Mouse (Mus musculus): ENCODE results near the gene Katnal1. TPM values are rescaled to one million over a fixed set of nuclear protein-coding genes. Genes with fewer than 3 reads are reported as not detected.

Katnal1 gene
- polyA plus RNA-seq, 1 experiment: 8.2 TPM

GRCm38 (mm10) chr5:148890237-148890636 lies 38.9 kb downstream of the Katnal1 start:
- no peaks in the 10 kb centered on the region for H3K79me2 ChIP-seq (ENCODE audit: control insufficient read depth, insufficient read depth)
- H3K4me3 ChIP-seq (ENCODE audit: insufficient read depth, poor library complexity, severe bottlenecking): no peak overlapping the region
- peaks cover 14% of the 10 kb centered on the region for H3K36me3 ChIP-seq (ENCODE audit: control insufficient read depth, insufficient read depth)
- H3K27me3 ChIP-seq (ENCODE audit: control insufficient read depth, insufficient read depth, insufficient read length): no peaks in the 10 kb centered on the region
- no peak for TF ChIP-seq CTCF (IDR thresholded peaks at IDR 0.05; ENCODE audit: control insufficient read depth, insufficient read depth, insufficient read length)
- TF ChIP-seq USF1 (IDR thresholded peaks at IDR 0.05; ENCODE audit: low read depth): no peak
- TF ChIP-seq CEBPB (IDR thresholded peaks at IDR 0.05; ENCODE audit: low read depth): no peak
- no peak for TF ChIP-seq FOSL1 (IDR thresholded peaks at IDR 0.05; ENCODE audit: insufficient read depth, low read length, poor library complexity, severe bottlenecking)
- TF ChIP-seq MYOD1 (IDR thresholded peaks at IDR 0.05; ENCODE audit: control insufficient read depth, insufficient read length, low read depth): no peak
- TF ChIP-seq MAX (IDR thresholded peaks at IDR 0.05): no peak
- no peak for TF ChIP-seq MYOG (IDR thresholded peaks at IDR 0.05; ENCODE audit: control insufficient read depth, extremely low read depth, insufficient read length)
- H3ac ChIP-seq (ENCODE audit: control insufficient read depth, insufficient read length, low read depth): no peak overlapping the region
- no peaks in the 10 kb centered on the region for H3K79me3 ChIP-seq (ENCODE audit: low read depth)

GRCm38 (mm10) chr5:148888032-148888431 lies 41.1 kb downstream of the Katnal1 start:
- H3ac ChIP-seq (ENCODE audit: control insufficient read depth, insufficient read length, low read depth): no peak overlapping the region
- H3K79me2 ChIP-seq (ENCODE audit: control insufficient read depth, insufficient read depth): no peaks in the 10 kb centered on the region
- TF ChIP-seq FOSL1 (IDR thresholded peaks at IDR 0.05; ENCODE audit: insufficient read depth, low read length, poor library complexity, severe bottlenecking): no peak
- no peak for TF ChIP-seq MAX (IDR thresholded peaks at IDR 0.05)
- TF ChIP-seq CTCF (IDR thresholded peaks at IDR 0.05; ENCODE audit: control insufficient read depth, insufficient read depth, insufficient read length): no peak
- no peak for TF ChIP-seq USF1 (IDR thresholded peaks at IDR 0.05; ENCODE audit: low read depth)
- TF ChIP-seq MYOG (IDR thresholded peaks at IDR 0.05; ENCODE audit: control insufficient read depth, extremely low read depth, insufficient read length): no peak
- TF ChIP-seq CEBPB (IDR thresholded peaks at IDR 0.05; ENCODE audit: low read depth): no peak
- TF ChIP-seq MYOD1 (IDR thresholded peaks at IDR 0.05; ENCODE audit: control insufficient read depth, insufficient read length, low read depth): no peak
- H3K27me3 ChIP-seq (ENCODE audit: control insufficient read depth, insufficient read depth, insufficient read length): no peaks in the 10 kb centered on the region
- H3K4me3 ChIP-seq (ENCODE audit: insufficient read depth, poor library complexity, severe bottlenecking): no peak overlapping the region
- peaks cover 14% of the 10 kb centered on the region for H3K36me3 ChIP-seq (ENCODE audit: control insufficient read depth, insufficient read depth)
- H3K79me3 ChIP-seq (ENCODE audit: low read depth): no peaks in the 10 kb centered on the region

GRCm38 (mm10) chr5:148885821-148886609 lies 43.1 kb downstream of the Katnal1 start:
- peaks cover 7% of the 10 kb centered on the region for H3K36me3 ChIP-seq (ENCODE audit: control insufficient read depth, insufficient read depth)
- no peak overlapping the region for H3K4me3 ChIP-seq (ENCODE audit: insufficient read depth, poor library complexity, severe bottlenecking)

GRCm38 (mm10) chr5:148883671-148884070 lies 45.4 kb downstream of the Katnal1 start:
- Histone ChIP-seq H3K27me3 (ENCODE audit: control insufficient read depth, insufficient read depth, insufficient read length) (no peaks in the 10 kb centered on the region), H3K79me3 (ENCODE audit: low read depth) (no peaks in the 10 kb centered on the region), H3ac (ENCODE audit: control insufficient read depth, insufficient read length, low read depth) (no peak overlapping the region), H3K36me3 (ENCODE audit: control insufficient read depth, insufficient read depth) (no peaks in the 10 kb centered on the region), H3K79me2 (ENCODE audit: control insufficient read depth, insufficient read depth) (no peaks in the 10 kb centered on the region), H3K4me3 (ENCODE audit: insufficient read depth, poor library complexity, severe bottlenecking) (no peak overlapping the region)
- TF ChIP-seq MYOD1 (IDR thresholded peaks at IDR 0.05; ENCODE audit: control insufficient read depth, insufficient read length, low read depth) (no peak), FOSL1 (IDR thresholded peaks at IDR 0.05; ENCODE audit: insufficient read depth, low read length, poor library complexity, severe bottlenecking) (no peak), USF1 (IDR thresholded peaks at IDR 0.05; ENCODE audit: low read depth) (no peak), CEBPB (IDR thresholded peaks at IDR 0.05; ENCODE audit: low read depth) (no peak), MYOG (IDR thresholded peaks at IDR 0.05; ENCODE audit: control insufficient read depth, extremely low read depth, insufficient read length) (no peak), CTCF (IDR thresholded peaks at IDR 0.05; ENCODE audit: control insufficient read depth, insufficient read depth, insufficient read length) (no peak), MAX (IDR thresholded peaks at IDR 0.05) (no peak)

More at GRCm38 (mm10) chr5:148885821-148886609, 43.1 kb downstream of the Katnal1 start:
- Histone ChIP-seq H3ac (ENCODE audit: control insufficient read depth, insufficient read length, low read depth) (no peak overlapping the region), H3K79me3 (ENCODE audit: low read depth) (no peaks in the 10 kb centered on the region), H3K27me3 (ENCODE audit: control insufficient read depth, insufficient read depth, insufficient read length) (no peaks in the 10 kb centered on the region), H3K79me2 (ENCODE audit: control insufficient read depth, insufficient read depth) (no peaks in the 10 kb centered on the region)
- TF ChIP-seq MYOD1 (IDR thresholded peaks at IDR 0.05; ENCODE audit: control insufficient read depth, insufficient read length, low read depth) (no peak), CEBPB (IDR thresholded peaks at IDR 0.05; ENCODE audit: low read depth) (no peak)

- no peaks in the 10 kb centered on the region for H3K27me3 ChIP-seq (ENCODE audit: control insufficient read depth, insufficient read depth, insufficient read length)
- H3K79me2 ChIP-seq (ENCODE audit: control insufficient read depth, insufficient read depth): no peaks in the 10 kb centered on the region
- H3K36me3 ChIP-seq (ENCODE audit: control insufficient read depth, insufficient read depth): no peaks in the 10 kb centered on the region
- H3ac ChIP-seq (ENCODE audit: control insufficient read depth, insufficient read length, low read depth): no peak overlapping the region
- no peak overlapping the region for H3K4me3 ChIP-seq (ENCODE audit: insufficient read depth, poor library complexity, severe bottlenecking)
- H3K79me3 ChIP-seq (ENCODE audit: low read depth): no peaks in the 10 kb centered on the region
- TF ChIP-seq MAX (IDR thresholded peaks at IDR 0.05) (no peak), MYOG (IDR thresholded peaks at IDR 0.05; ENCODE audit: control insufficient read depth, extremely low read depth, insufficient read length) (no peak), CEBPB (IDR thresholded peaks at IDR 0.05; ENCODE audit: low read depth) (no peak), MYOD1 (IDR thresholded peaks at IDR 0.05; ENCODE audit: control insufficient read depth, insufficient read length, low read depth) (no peak), USF1 (IDR thresholded peaks at IDR 0.05; ENCODE audit: low read depth) (no peak), FOSL1 (IDR thresholded peaks at IDR 0.05; ENCODE audit: insufficient read depth, low read length, poor library complexity, severe bottlenecking) (no peak), CTCF (IDR thresholded peaks at IDR 0.05; ENCODE audit: control insufficient read depth, insufficient read depth, insufficient read length) (no peak)
These were observed 49.9 kb downstream of the Katnal1 start for GRCm38 (mm10) chr5:148879218-148879617.
